Mouse (Mus musculus) liver (tissue): ENCODE results near the gene Pdcd1lg2.

Experiments used
- DNase-seq: peaks from one replicate; pipeline ENCODE4 v3.0.0-alpha.2; 2020; ENCODE audit warnings: mixed read lengths

Gene Pdcd1lg2

DNA sequence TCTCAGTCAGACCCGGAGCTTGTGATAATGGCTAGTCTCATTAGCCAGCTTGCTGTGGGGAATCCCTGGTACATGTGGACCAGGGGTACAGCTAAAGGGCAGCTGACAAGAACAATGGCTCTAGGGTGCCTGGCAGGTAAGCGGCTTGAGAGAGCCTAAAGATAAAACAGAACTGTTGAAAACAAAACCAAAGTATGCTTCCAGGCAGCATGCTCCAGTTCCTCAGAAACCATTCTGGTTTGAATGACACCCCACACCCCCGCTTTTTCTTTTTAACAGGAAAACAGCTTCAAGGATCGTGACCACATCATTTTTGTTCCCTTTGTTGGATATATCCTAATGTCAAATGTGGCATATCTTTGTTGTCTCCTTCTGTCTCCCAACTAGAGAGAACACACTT lies at the start of gene Pdcd1lg2:
Pdcd1lg2 (plus strand) TSS at position 301 of the 400 bp plus-strand sequence.
- no peak for DNase-seq

DNA sequence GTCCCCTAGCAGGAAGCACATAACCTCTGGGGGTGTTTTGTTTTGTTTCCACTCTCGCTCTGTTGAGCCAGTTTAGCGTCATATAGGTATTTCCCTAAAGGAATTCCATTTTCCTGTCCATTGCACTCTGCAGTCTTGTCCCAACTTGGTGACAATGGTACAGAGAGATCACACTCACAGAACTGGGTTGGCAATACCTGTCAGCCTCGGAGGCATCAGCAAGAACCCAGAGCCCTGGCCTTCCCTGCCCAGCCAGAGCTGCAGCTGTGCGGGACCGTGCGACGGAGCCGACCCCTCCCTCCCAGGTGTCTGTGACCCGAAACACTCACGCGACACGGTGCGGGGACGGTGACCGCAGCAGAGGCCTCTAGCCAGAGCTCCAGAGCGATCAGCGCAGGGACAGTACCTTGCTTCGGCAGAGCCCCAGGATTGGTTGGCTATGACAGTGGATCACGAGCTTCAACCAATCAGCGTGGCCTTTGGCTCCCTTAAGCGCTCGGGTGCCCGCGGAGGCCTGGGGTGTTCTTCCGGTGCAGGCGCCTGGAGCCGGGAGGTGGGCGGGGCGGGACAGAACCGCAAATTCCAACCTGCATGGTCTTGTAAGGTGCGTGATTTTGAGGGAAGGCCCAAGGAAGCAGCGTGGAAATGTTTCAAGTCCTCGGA lies 49.1 kb upstream of the Pdcd1lg2 start:
- peak; percentile 94 for DNase-seq

DNA sequence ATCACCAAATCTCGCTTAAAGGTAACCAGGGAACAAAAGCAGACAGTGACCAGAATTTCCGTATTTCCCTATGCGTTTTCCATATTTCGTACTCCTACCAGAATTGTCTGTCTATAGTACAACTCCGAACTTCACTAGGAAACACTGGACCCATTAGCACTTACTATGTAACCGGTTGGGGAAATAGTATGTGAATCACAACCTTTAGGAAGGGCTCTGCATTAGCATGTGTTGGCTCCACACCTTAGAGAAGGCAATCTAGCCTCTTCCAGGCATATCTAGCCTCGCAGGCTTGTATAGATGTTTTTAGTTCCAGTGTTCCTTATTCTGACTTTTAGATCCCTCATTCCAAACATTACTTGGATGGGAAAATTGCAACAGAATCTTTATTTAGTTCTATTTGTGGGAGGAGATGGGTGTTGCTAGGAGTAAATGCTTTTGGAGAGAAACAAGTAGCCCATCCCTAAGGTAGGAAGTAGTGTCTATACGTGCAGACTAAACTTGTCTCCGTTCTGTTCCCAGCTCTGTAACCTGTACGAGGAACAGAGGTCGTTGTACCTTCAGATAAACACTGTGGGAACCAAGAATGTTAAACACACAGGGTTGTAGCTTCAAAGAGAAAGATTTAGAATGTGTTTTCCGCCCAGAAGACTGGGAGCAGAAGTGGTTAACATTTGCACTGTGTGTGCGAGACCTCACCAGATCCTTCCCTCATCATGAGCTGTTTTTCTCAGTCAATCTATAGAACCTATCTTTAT lies 48.4 kb upstream of the Pdcd1lg2 start:
- no peak for DNase-seq

DNA sequence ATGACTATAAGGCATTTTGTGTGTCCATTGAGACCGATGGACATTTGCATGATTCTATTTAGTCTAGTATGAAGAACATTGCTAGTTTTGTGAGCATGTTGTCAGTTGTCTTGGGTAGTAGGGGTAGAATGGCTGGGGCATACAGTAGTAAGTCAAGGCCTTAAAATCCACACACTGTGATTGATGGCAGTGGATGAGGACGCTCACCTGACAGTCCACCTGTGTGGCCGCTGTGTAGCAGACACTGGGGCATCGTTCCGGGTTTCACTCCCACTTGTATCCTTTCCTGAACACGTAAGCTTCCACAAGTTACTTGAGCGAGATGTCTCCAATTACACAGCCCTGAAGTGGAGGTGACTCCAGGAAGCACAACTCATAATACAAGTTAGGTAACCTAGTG lies 47.2 kb upstream of the Pdcd1lg2 start:
- DNase-seq: no peak

GRCm38 (mm10) chr19:29364076-29364475 lies 46.6 kb upstream of the Pdcd1lg2 start:
- no peak for DNase-seq

GRCm38 (mm10) chr19:29365105-29365504 lies 45.6 kb upstream of the Pdcd1lg2 start:
- DNase-seq: no peak

DNA sequence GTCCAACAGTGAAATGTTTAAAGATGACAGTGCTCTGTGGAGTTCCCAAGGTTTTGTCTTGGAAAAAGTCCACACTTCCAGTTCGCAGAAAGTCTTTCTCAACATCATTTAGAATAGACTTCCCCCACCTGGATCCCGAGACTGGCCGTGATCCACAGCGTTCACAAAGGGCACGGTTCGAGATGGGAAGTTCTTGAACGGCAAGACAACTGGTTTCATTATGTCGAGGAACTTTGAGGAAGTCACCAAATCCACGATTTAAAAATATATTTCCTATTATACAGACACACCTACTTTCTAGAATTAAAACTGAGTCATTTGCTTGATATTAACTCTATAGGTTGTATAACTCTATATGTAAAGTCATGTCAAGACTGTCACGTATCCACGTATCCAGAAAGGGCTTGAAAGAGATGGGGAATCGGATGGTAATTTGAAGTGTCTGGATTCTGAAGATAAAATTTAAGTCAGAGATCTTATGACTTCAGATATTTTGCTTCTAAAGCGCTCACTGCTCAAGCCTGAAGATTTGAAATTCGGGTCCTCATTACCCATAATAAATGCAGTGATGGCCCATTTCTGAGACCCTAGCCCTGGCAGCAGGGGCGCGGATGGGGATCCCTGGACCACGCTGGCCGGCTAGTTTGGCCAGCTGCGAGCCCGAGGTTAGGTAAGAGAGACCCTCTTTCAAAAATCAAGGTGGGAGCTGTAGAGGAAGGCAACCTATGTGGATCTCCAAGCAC lies 44.3 kb upstream of the Pdcd1lg2 start:
- DNase-seq: no peak

DNA sequence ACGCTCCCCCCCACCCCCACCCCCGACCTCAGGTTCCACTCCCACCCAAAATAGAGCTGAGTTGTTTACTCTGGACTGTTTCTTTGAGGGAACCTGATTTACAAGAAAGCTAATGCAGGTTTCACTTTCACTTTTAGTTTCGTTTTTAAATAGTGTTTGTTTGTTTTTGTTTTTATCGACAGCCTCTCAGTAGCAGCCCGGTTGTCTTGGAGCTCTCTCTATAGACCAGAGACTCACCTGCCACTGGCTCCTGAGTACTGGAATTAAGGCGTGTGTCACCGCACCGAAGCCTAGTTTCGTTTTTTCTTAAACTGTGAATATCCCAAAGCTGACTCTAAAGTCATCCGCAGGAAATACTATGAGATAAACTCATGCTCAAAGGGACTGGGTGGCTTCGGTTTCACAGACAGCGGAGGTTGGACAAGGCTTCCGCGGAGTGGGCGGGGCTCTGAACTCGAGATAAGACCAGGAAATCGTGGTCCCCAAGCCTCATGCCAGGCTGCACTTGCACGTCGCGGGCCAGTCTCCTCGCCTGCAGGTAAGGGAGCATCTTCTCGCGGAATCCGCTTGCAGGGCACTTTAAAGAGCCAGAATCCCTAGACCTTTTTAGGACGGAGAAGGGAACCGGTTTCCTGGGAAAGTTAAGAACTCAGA lies 43.6 kb upstream of the Pdcd1lg2 start, which contains the start of the genes Plgrkt and Cd274:
Plgrkt (minus strand) TSS at position 422 of the 654 bp plus-strand sequence.
Cd274 (plus strand) TSS at position 487 of the 654 bp plus-strand sequence.
- peak; percentile 94 for DNase-seq

- no peak for DNase-seq
These were observed 42.7 kb upstream of the Pdcd1lg2 start for GRCm38 (mm10) chr19:29368041-29368440.

DNA sequence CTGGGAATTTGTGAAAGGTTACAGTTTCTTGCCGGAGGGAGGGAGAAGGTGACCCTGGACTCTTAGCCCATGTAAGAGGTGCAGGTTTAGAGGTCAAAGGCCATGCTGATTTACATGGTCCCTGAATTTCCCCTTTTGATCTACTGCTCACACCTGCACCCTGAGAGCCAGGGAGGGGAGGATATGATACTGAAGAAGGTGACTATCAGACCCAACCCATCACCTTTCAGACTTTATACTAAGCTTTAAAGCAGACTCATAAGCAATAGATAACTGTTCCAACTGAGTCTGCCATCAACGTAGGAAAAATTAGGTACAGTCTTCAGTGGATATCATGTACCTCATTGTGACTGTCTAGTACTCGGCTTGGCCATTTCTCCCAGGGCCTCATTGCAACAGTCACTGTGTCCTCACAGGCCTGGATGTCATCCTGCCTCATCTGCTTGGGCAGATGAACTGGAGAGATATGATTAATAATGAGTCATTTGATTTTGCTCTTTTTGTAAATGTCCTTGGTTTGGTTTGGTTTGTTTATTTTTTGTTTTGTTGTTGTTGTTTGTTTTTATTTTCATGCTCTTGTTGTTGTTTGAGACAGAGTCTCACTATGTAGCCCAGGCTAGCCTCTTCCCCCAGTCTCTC lies 41.9 kb upstream of the Pdcd1lg2 start:
- no peak for DNase-seq

GRCm38 (mm10) chr19:29370112-29370511 lies 40.6 kb upstream of the Pdcd1lg2 start:
- DNase-seq: no peak

DNA sequence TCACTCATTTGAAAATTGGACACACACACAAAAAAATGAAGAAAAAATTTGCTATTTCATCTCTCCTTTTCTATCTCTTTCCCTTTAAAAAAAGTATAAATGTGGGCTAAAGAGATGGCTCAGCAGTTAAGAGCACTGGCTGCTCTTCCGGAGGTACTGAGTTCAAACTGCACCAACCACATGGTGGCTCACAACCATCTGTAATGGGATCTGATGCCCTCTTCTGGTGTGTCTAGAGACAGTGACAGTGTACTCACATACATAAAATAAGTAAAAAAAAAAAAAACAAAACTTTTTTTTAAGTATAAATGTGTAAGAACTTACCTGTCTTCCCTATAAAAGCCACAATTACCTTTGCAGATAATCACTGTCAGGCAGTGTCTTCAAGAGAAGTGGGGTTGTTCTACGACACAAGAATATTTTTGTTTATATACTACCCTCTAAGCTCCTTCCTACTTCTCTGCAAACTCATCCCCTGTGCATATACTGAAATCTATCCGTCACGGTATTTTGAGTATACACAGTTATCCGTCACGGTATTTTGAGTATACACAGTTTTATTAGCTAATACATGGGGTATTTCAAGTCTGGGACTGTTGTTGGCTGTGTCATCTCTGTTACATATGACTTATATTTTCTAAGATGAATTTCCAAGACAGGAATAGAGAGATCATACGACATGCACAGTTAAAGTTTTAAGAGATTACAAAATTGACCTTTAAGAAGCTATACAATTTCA lies 40.0 kb upstream of the Pdcd1lg2 start:
- DNase-seq: no peak

- DNase-seq: no peak
These were observed 39.2 kb upstream of the Pdcd1lg2 start for GRCm38 (mm10) chr19:29371284-29372081.

GRCm38 (mm10) chr19:29372138-29372537 lies 38.6 kb upstream of the Pdcd1lg2 start:
- no peak for DNase-seq

GRCm38 (mm10) chr19:29372621-29373020 lies 38.1 kb upstream of the Pdcd1lg2 start:
- DNase-seq: no peak

DNA sequence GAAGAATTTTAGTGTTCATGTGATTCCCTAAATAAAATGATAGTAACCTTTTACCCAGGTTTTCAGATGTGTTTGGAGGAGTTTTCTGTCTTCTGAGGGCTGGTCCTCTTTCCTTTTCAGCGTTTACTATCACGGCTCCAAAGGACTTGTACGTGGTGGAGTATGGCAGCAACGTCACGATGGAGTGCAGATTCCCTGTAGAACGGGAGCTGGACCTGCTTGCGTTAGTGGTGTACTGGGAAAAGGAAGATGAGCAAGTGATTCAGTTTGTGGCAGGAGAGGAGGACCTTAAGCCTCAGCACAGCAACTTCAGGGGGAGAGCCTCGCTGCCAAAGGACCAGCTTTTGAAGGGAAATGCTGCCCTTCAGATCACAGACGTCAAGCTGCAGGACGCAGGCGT lies 37.3 kb upstream of the Pdcd1lg2 start:
- DNase-seq: no peak

DNA sequence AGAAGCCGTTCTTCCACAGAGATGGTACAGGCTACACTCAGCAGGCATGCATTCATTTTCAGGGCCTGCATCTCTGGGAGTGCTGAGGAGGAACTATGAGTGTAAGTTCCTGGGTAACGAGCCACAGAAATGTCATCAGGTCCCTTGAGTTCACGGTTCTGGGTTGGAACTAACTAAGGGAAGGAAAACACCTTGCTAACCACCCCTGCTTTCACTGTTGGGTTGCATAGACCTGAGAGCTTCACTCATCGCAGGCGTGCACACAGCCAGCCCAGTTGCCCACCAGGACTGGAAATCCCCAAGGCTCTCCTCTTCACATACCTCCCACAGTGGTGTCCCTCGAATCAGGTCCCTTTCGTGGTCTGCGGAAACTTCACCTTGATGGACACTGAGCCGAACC lies 35.8 kb upstream of the Pdcd1lg2 start:
- no peak for DNase-seq

- no peak for DNase-seq
These were observed 34.3 kb upstream of the Pdcd1lg2 start for GRCm38 (mm10) chr19:29376382-29376781.

DNA sequence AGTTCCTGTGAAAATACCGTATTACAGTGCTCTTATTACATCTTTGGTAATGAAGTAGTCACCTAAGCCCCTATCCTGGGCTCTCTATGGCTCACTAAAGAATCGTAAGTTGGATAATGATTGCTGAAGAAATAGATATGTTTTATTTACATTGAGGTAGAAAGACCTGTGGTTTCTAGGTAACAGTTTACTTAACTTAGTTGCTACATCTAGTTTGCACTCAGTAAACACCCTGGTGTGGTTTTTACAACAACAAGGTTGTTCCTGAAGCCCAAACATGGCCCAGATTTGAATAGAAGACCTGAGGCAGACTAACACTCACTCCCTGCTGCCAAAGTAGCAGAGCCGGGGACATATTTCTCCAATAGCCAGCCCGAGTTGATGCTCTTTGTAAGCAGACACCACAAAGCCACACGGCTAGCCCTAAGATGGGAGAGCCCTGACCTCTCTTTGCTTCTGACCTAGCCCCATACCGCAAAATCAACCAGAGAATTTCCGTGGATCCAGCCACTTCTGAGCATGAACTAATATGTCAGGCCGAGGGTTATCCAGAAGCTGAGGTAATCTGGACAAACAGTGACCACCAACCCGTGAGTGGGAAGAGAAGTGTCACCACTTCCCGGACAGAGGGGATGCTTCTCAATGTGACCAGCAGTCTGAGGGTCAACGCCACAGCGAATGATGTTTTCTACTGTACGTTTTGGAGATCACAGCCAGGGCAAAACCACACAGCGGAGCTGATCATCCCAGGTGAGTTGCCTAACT lies 30.7 kb upstream of the Pdcd1lg2 start:
- DNase-seq: no peak

DNA sequence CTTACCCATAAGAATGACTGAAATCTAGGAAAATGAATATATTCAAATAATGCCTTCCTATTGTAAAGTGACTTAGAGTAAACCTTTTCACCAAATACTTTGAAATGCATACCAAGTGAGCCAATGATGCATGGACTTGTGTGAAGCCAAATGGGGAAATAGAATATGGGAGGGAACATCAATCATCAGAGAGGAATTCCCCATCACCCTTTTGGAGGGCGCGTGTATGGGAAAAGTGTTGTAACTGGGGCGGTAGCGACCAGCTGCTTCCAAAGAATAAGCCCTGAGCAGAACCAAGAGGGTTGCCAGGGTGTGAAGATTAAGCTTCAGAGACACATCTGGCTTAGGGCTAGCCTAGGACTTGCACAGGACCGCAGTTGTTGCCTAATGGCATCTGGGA lies 27.4 kb upstream of the Pdcd1lg2 start:
- no peak for DNase-seq
